Mouse (Mus musculus) myocyte (in vitro differentiated cells): ENCODE measurements around the gene Gm4744. TPM values are rescaled to one million over a fixed set of nuclear protein-coding genes. Genes with fewer than 3 reads are reported as not detected.

Source experiments
- H3K27me3 ChIP-seq: one replicate; pipeline ENCODE4 v1.6.1; 2011; ENCODE audit not compliant: control insufficient read depth, insufficient read depth, insufficient read length
- H3K36me3 ChIP-seq: one replicate; pipeline ENCODE4 v1.6.1; 2011; ENCODE audit not compliant: control insufficient read depth, insufficient read depth
- H3K4me2 ChIP-seq: one replicate; pipeline ENCODE4 v1.6.1; 2011; ENCODE audit warnings: low read depth, control low read depth
- H3K4me3 ChIP-seq: one replicate; pipeline ENCODE4 v1.5.1; 2011; ENCODE audit warnings: mild to moderate bottlenecking, control low read depth, moderate library complexity
- H3K79me2 ChIP-seq: one replicate; pipeline ENCODE4 v1.6.1; 2011; ENCODE audit not compliant: control insufficient read depth, insufficient read depth
- H3ac ChIP-seq: one replicate; pipeline ENCODE4 v1.6.1; 2011; ENCODE audit not compliant: control insufficient read depth, insufficient read length
- CEBPB ChIP-seq: IDR thresholded peaks from 2 replicates; pipeline ENCODE4 v1.6.1; 2011; ENCODE audit warnings: mild to moderate bottlenecking, moderate library complexity; ENCODE audit not compliant: poor library complexity, insufficient read depth, severe bottlenecking
- E2F4 ChIP-seq: IDR thresholded peaks from one replicate; pipeline ENCODE4 v1.6.1; 2011; ENCODE audit warnings: mild to moderate bottlenecking, control low read depth, moderate library complexity; ENCODE audit not compliant: insufficient read depth
- MAX ChIP-seq: IDR thresholded peaks from one replicate; pipeline ENCODE4 v1.6.1; 2011; ENCODE audit warnings: low read depth, mild to moderate bottlenecking, control low read depth
- SRF ChIP-seq: IDR thresholded peaks from one replicate; pipeline ENCODE4 v1.6.1; 2011; ENCODE audit warnings: low read depth; ENCODE audit not compliant: control insufficient read depth, insufficient read length
- TCF12 ChIP-seq: IDR thresholded peaks from one replicate; pipeline ENCODE4 v1.6.1; 2011; ENCODE audit warnings: mild to moderate bottlenecking, control low read depth; ENCODE audit not compliant: poor library complexity, insufficient read depth, severe bottlenecking
- TCF3 ChIP-seq: IDR thresholded peaks from one replicate; pipeline ENCODE4 v1.6.1; 2011; ENCODE audit warnings: low read depth, control low read depth; ENCODE audit not compliant: insufficient read length
- polyA plus RNA-seq: library from polyadenylated mRNA; unstranded; fragments of >200 nt; fragmentation: generic; extraction: Trizol; gene quantifications from one replicate; pipeline ENCODE4 v1.2.1, GENCODE M21; 2012; ENCODE audit warnings: missing spikeins

The Gm4744 gene
- polyA plus RNA-seq, 1 experiment = not detected

- TF ChIP-seq TCF12 (no peak), TCF3 (no peak), MAX (no peak), CEBPB (no peak), E2F4 (no peak), SRF (no peak)
- Histone ChIP-seq H3K27me3 (no peaks in the 10 kb centered on the region), H3ac (no peak within 1 kb of the TSS), H3K36me3 (no peaks in the 10 kb centered on the region), H3K4me2 (no peak within 1 kb of the TSS), H3K4me3 (no peak within 1 kb of the TSS), H3K79me2 (no peaks in the 10 kb centered on the region)
Measured at GRCm38 (mm10) chr6:40900287-40900686, 51.4 kb downstream of the Gm4744 start, which contains the start of gene Prss58. TSS of gene Prss58 (minus strand) at chr6:40900387.

Other genes starting within 250 kb of the Gm4744 start
- not detected for gene Moxd2, start 64.4 kb downstream of the Gm4744 start, polyA plus RNA-seq
- gene Prss58, start 51.5 kb downstream of the Gm4744 start, polyA plus RNA-seq = not detected
- not detected for gene 1700074P13Rik, start 11.3 kb downstream of the Gm4744 start, polyA plus RNA-seq
- gene 1810009J06Rik, start 12.9 kb upstream of the Gm4744 start, polyA plus RNA-seq = not detected
- not detected for gene Gm2663, start 47.6 kb upstream of the Gm4744 start, polyA plus RNA-seq
- gene 2210010C04Rik, start 83.6 kb upstream of the Gm4744 start, polyA plus RNA-seq = 0.10 TPM